In the genomic region with DNA sequence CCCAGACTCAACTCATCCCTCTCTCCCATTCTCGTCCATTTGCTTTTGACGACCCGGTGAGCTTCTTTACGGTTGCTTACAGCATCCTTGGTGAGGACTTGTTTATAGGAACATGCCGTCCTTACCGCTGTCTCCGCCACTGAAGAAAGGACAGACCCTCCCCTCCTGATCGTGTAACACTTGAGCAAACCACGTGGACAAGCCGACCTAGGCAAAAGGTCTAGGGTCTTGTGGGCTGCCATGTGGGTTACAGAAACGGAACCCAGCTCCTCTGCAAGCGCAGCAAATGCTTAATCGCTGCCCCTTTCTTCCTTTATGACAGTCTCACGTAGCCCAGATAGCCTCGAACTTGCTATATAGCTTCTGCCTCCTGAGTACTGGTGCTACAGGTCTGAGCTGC, we compare ENCODE assay signal across 9 mouse cellular contexts. TPM values are rescaled to one million over a fixed set of nuclear protein-coding genes. Genes with fewer than 3 reads are reported as not detected.
DNase-seq lines count a peak whose midpoint lies in the region; ATAC-seq and TF ChIP-seq lines count a peak whose summit lies in the region.
"Had no signal": no experiment of that assay in that cellular context is flagged by ENCODE, and none has a peak within 500 bp of the region (broad histone marks: within the 10 kb centered on the region; RNA-seq: fewer than 3 reads in every experiment).

No protein-coding gene starts in this region.

- 41% methylated on average over 15 of the region's 15 CpGs for WGBS in heart, embryonic 10.5 days
- WGBS in hindbrain, embryonic 10.5 days: 55% methylated on average over 15 of the region's 15 CpGs
- 40% methylated on average over 15 of the region's 15 CpGs for WGBS in liver, postnatal 0 days (ENCODE audit: insufficient replicate concordance)

- H3K27ac ChIP-seq in heart, embryonic 10.5 days: peak overlapping the region; percentile 65; the same call in 1 of the 2 replicates
- H3K27ac ChIP-seq in hindbrain, embryonic 10.5 days: no peak overlapping the region
- no peak overlapping the region for H3K27ac ChIP-seq in liver, postnatal 0 days (ENCODE audit: low read depth)
- H3K27ac ChIP-seq: heart, adult 2 months had no signal

- intact Hi-C loops in left cerebral cortex, postnatal 4 days (cut with DNase I): no loop called here

- ATAC-seq in liver, postnatal 0 days: no peak

- H3K36me3 ChIP-seq in heart, embryonic 10.5 days: no peaks in the 10 kb centered on the region
- H3K36me3 ChIP-seq in E14TG2a.4 (ENCODE audit: insufficient read depth, low read length): no peaks in the 10 kb centered on the region
- H3K36me3 ChIP-seq in hindbrain, embryonic 10.5 days: no peaks in the 10 kb centered on the region
- H3K36me3 ChIP-seq in liver, postnatal 0 days (replicated peaks; ENCODE audit: insufficient read depth, low read length): no peaks in the 10 kb centered on the region

- H3K27me3 ChIP-seq in heart, embryonic 10.5 days (ENCODE audit: insufficient read depth, poor library complexity, severe bottlenecking): no peaks in the 10 kb centered on the region
- peaks cover 20% of the 10 kb centered on the region for H3K27me3 ChIP-seq in E14TG2a.4 (ENCODE audit: insufficient read depth, low read length)
- H3K27me3 ChIP-seq in hindbrain, embryonic 10.5 days (ENCODE audit: insufficient read depth, poor library complexity, severe bottlenecking): no peaks in the 10 kb centered on the region
- no peaks in the 10 kb centered on the region for H3K27me3 ChIP-seq in liver, postnatal 0 days (ENCODE audit: insufficient read depth, low read length)

- H3K4me2 ChIP-seq in liver, postnatal 0 days (ENCODE audit: low read depth, low read length): peak overlapping the region; percentile 53

- DNase-seq in heart, embryonic 10.5 days (ENCODE audit: low spot score): no peak
- no peak for DNase-seq in heart, adult 11 months
- no peak for DNase-seq in hindbrain, embryonic 10.5 days (ENCODE audit: low spot score)
- no peak for DNase-seq in liver, postnatal 0 days
- no peak for DNase-seq in left cerebral cortex, adult 11 months (ENCODE audit: low spot score)
- no peak for DNase-seq in left cerebral cortex, postnatal 4 days
- DNase-seq in c-Kit-positive CD71-positive TER-119-positive erythroid progenitor cells, embryonic 14.5 days (ENCODE audit: low spot score): no peak
- DNase-seq: heart, adult 2 months had no signal

- no peaks in the 10 kb centered on the region for H3K9me3 ChIP-seq in heart, embryonic 10.5 days
- no peaks in the 10 kb centered on the region for H3K9me3 ChIP-seq in E14TG2a.4 (ENCODE audit: low read length)
- no peaks in the 10 kb centered on the region for H3K9me3 ChIP-seq in hindbrain, embryonic 10.5 days
- no peaks in the 10 kb centered on the region for H3K9me3 ChIP-seq in liver, postnatal 0 days (ENCODE audit: low read length)

- no peak overlapping the region for H3K9ac ChIP-seq in liver, postnatal 0 days (replicated peaks)

- 0 out of 2 replicates have a peak, but pooled peaks cover 8% of the 10 kb centered on the region for H3K4me1 ChIP-seq in heart, embryonic 10.5 days
- H3K4me1 ChIP-seq in E14TG2a.4 (replicated peaks; ENCODE audit: low read depth, low read length): peaks cover 4% of the 10 kb centered on the region; the same call in 1 of the 2 replicates
- no peaks in the 10 kb centered on the region; the same call in 1 of the 2 replicates for H3K4me1 ChIP-seq in hindbrain, embryonic 10.5 days (replicated peaks)
- H3K4me1 ChIP-seq in liver, postnatal 0 days (ENCODE audit: insufficient read depth): no peaks in the 10 kb centered on the region

- TF ChIP-seq CTCF in E14TG2a.4 (conservative IDR thresholded peaks at IDR 0.05; ENCODE audit: low read length): no peak
- TF ChIP-seq CTCF in liver, postnatal 0 days (IDR thresholded peaks at IDR 0.05; ENCODE audit: low read depth): no peak

- no peak for TF ChIP-seq EP300 in liver, postnatal 0 days (IDR thresholded peaks at IDR 0.05; ENCODE audit: low read depth)

- peak overlapping the region; percentile 44 for H3K4me3 ChIP-seq in heart, embryonic 10.5 days
- H3K4me3 ChIP-seq in E14TG2a.4 (replicated peaks; ENCODE audit: low read length): peak overlapping the region; percentile 41; the same call in 1 of the 2 replicates
- peak overlapping the region; percentile 39 for H3K4me3 ChIP-seq in hindbrain, embryonic 10.5 days
- H3K4me3 ChIP-seq in liver, postnatal 0 days (ENCODE audit: low read depth, low read length): no peak overlapping the region; the same call in 1 of the 2 replicates
- H3K4me3 ChIP-seq: heart, adult 2 months had no signal

RNA-seq across cellular contexts. Expression of gene Stk24, which starts 25.7 kb away (rescaled TPM):
- polyA plus RNA-seq in heart, embryonic 10.5 days (2016; fragmentation: Nextera tagmentation; extraction: Ambion mirVana): 37.9 and 39.8 TPM in 2 replicates
- 32.8 and 36.2 TPM in 2 replicates for polyA plus RNA-seq in hindbrain, embryonic 10.5 days (2016; fragmentation: Nextera tagmentation; extraction: Ambion mirVana)
- polyA plus RNA-seq in liver, postnatal 0 days (2015; fragmentation: Nextera tagmentation; extraction: Ambion mirVana): 19.3 and 20.4 TPM in 2 replicates
- 10 to 100 TPM; 45.9 to 52.1 TPM for total RNA-seq in left cerebral cortex, postnatal 4 days (2021)
